Mouse (Mus musculus) kidney, postnatal 0 days (tissue): ENCODE results near the gene Itga2. TPM values are rescaled to one million over a fixed set of nuclear protein-coding genes. Genes with fewer than 3 reads are reported as not detected.

Experiments used
- ATAC-seq: fragments of 200-750 bp; cut with Nextera tagmentation; replicated peaks from 2 replicates; pipeline ENCODE4 v1.8.0; 2017; ENCODE audit warnings: low read depth, moderate number of reproducible peaks, moderate TSS enrichment, moderate library complexity; ENCODE audit not compliant: low FRiP score
- DNase-seq: peaks from one replicate; pipeline ENCODE4 v3.0.0-alpha.2; 2016; ENCODE audit warnings: low spot score
- H3K27ac ChIP-seq: fragments of 300-500 bp; sonication (generic); 2 replicates; pipeline ENCODE4 v1.5.1; 2014; ENCODE audit warnings: mild to moderate bottlenecking
- H3K27me3 ChIP-seq: fragments of 300-500 bp; sonication (generic); 2 replicates; pipeline ENCODE4 v1.6.1; 2014; ENCODE audit warnings: low read length, mixed read lengths; ENCODE audit not compliant: insufficient read depth
- H3K36me3 ChIP-seq: fragments of 300-500 bp; sonication (generic); 2 replicates; pipeline ENCODE4 v1.6.1; 2014; ENCODE audit warnings: low read length, mixed read lengths; ENCODE audit not compliant: insufficient read depth
- H3K4me1 ChIP-seq: fragments of 300-500 bp; sonication (generic); replicated peaks from 2 replicates; pipeline ENCODE4 v1.6.1; 2014; ENCODE audit warnings: antibody characterized with exemption, low read length, mixed read lengths; ENCODE audit not compliant: insufficient read depth
- H3K4me2 ChIP-seq: fragments of 300-500 bp; sonication (generic); 2 replicates; pipeline ENCODE4 v1.6.1; 2014; ENCODE audit warnings: mild to moderate bottlenecking, low read length, moderate library complexity, mixed read lengths
- H3K4me3 ChIP-seq: fragments of 300-500 bp; sonication (generic); replicated peaks from 2 replicates; pipeline ENCODE4 v1.5.1; 2014; ENCODE audit warnings: low read depth, low read length
- H3K9ac ChIP-seq: fragments of 300-500 bp; sonication (generic); 2 replicates; pipeline ENCODE4 v1.6.1; 2014; ENCODE audit warnings: low read depth, low read length
- H3K9me3 ChIP-seq: fragments of 300-500 bp; sonication (generic); replicated peaks from 2 replicates; pipeline ENCODE4 v1.6.1; 2016; ENCODE audit warnings: low read length, inconsistent platforms, mixed read lengths
- CTCF ChIP-seq: IDR thresholded peaks from 2 replicates; pipeline ENCODE4 v1.5.1; 2016; ENCODE audit warnings: antibody characterized with exemption, low read depth, mild to moderate bottlenecking, moderate library complexity
- WGBS: fragments of 180-500 bp; shearing (Covaris S2); extraction: QIAGEN DNeasy Blood & Tissue Kit; methylation state at CpG from one replicate; pipeline ENCODE4 v1.1.7; 2014; 5-methylcytosine and 5-hydroxymethylcytosine counted together
- polyA plus RNA-seq: library from polyadenylated mRNA; unstranded; fragments of >200 nt; fragmentation: Nextera tagmentation; extraction: Ambion mirVana; gene quantifications from 2 replicates; pipeline ENCODE4 v1.2.1, GENCODE M21; 2015

The Itga2 gene
- polyA plus RNA-seq, 1 experiment from 2014 or later = 2.3 TPM

GRCm38 (mm10) chr13:114933541-114933940 lies 1.6 kb upstream of the Itga2 start:
- Histone ChIP-seq H3K27me3 (no peaks in the 10 kb centered on the region), H3K4me1 (peaks cover 3% of the 10 kb centered on the region; the same call in 1 of the 2 replicates), H3K36me3 (no peaks in the 10 kb centered on the region), H3K9me3 (no peaks in the 10 kb centered on the region), H3K4me2 (no peak overlapping the region), H3K4me3 (no peak overlapping the region), H3K27ac (no peak overlapping the region), H3K9ac (no peak overlapping the region)
- TF ChIP-seq CTCF = no peak
- DNase-seq (no peak), ATAC-seq (no peak)
- WGBS = 77% methylated on average over 7 of the region's 7 CpGs

GRCm38 (mm10) chr13:114930996-114931649 lies 777 bp downstream of the Itga2 start:
- WGBS = 2% methylated on average over 10 of the region's 10 CpGs
- ATAC-seq = 0 out of 2 replicates have a peak, but pooled peaks have one; percentile 52
- no peaks in the 10 kb centered on the region for H3K9me3 ChIP-seq
- H3K27me3 ChIP-seq = no peaks in the 10 kb centered on the region
- peak overlapping the region; percentile 86 for H3K4me2 ChIP-seq
- H3K27ac ChIP-seq = no peak overlapping the region
- DNase-seq = peak; percentile 40
- peak overlapping the region; percentile 45 for H3K4me3 ChIP-seq
- no peak overlapping the region; the same call in 1 of the 2 replicates for H3K9ac ChIP-seq
- H3K4me1 ChIP-seq = peaks cover 3% of the 10 kb centered on the region; the same call in 1 of the 2 replicates
- no peaks in the 10 kb centered on the region for H3K36me3 ChIP-seq
- no peak for TF ChIP-seq CTCF

GRCm38 (mm10) chr13:114924785-114925184 lies 7.1 kb downstream of the Itga2 start:
- Histone ChIP-seq H3K4me1 (no peaks in the 10 kb centered on the region), H3K27me3 (no peaks in the 10 kb centered on the region), H3K4me2 (no peak overlapping the region), H3K9ac (no peak overlapping the region), H3K27ac (no peak overlapping the region), H3K4me3 (no peak overlapping the region), H3K9me3 (no peaks in the 10 kb centered on the region), H3K36me3 (no peaks in the 10 kb centered on the region)
- 60% methylated on average over 1 of the region's 1 CpGs for WGBS
- TF ChIP-seq CTCF = no peak
- no peak for ATAC-seq
- DNase-seq = no peak

GRCm38 (mm10) chr13:114923331-114923730 lies 8.6 kb downstream of the Itga2 start:
- Histone ChIP-seq H3K9me3 (no peaks in the 10 kb centered on the region), H3K27ac (no peak overlapping the region), H3K4me2 (no peak overlapping the region), H3K4me3 (no peak overlapping the region), H3K9ac (no peak overlapping the region), H3K36me3 (no peaks in the 10 kb centered on the region), H3K27me3 (no peaks in the 10 kb centered on the region), H3K4me1 (no peaks in the 10 kb centered on the region)
- no peak for TF ChIP-seq CTCF
- no peak for ATAC-seq
- WGBS = 46% methylated on average over 9 of the region's 9 CpGs
- DNase-seq = no peak

- H3K27me3 ChIP-seq = no peaks in the 10 kb centered on the region
- no peak for TF ChIP-seq CTCF
- H3K4me2 ChIP-seq = no peak overlapping the region
- H3K4me3 ChIP-seq = no peak overlapping the region
- no peaks in the 10 kb centered on the region for H3K9me3 ChIP-seq
- ATAC-seq = no peak
- H3K9ac ChIP-seq = no peak overlapping the region
- no peaks in the 10 kb centered on the region for H3K4me1 ChIP-seq
- peak; percentile 11 for DNase-seq
- 57% methylated on average over 5 of the region's 5 CpGs for WGBS
- H3K27ac ChIP-seq = no peak overlapping the region
- no peaks in the 10 kb centered on the region for H3K36me3 ChIP-seq
Measured at GRCm38 (mm10) chr13:114915767-114916166, 16.1 kb downstream of the Itga2 start.

- no peak for TF ChIP-seq CTCF
- Histone ChIP-seq H3K4me3 (no peak overlapping the region), H3K4me1 (no peaks in the 10 kb centered on the region), H3K36me3 (no peaks in the 10 kb centered on the region), H3K27ac (no peak overlapping the region), H3K9ac (no peak overlapping the region), H3K9me3 (no peaks in the 10 kb centered on the region), H3K4me2 (no peak overlapping the region), H3K27me3 (no peaks in the 10 kb centered on the region)
- ATAC-seq = no peak
- DNase-seq = no peak
- 60% methylated on average over 4 of the region's 4 CpGs for WGBS
Measured at GRCm38 (mm10) chr13:114914963-114915362, 16.9 kb downstream of the Itga2 start.

- no peak overlapping the region for H3K9ac ChIP-seq
- H3K4me1 ChIP-seq = no peaks in the 10 kb centered on the region
- ATAC-seq (no peak), DNase-seq (no peak)
- no peak overlapping the region for H3K4me2 ChIP-seq
- no peak overlapping the region for H3K27ac ChIP-seq
- H3K27me3 ChIP-seq = no peaks in the 10 kb centered on the region
- 82% methylated on average over 4 of the region's 4 CpGs for WGBS
- H3K36me3 ChIP-seq = no peaks in the 10 kb centered on the region
- no peak for TF ChIP-seq CTCF
- no peak overlapping the region for H3K4me3 ChIP-seq
- H3K9me3 ChIP-seq = no peaks in the 10 kb centered on the region
Measured at GRCm38 (mm10) chr13:114914559-114914958, 17.3 kb downstream of the Itga2 start.
